Mouse (Mus musculus) embryonic facial prominence, embryonic 11.5 days (tissue): ENCODE measurements around the gene Kcnd3. TPM values are rescaled to one million over a fixed set of nuclear protein-coding genes. Genes with fewer than 3 reads are reported as not detected.
A peak's percentile ranks its signal among the peaks of the same experiment; 100 is the strongest.

ENCODE experiments used
- ATAC-seq: fragments of 200-750 bp; cut with Nextera tagmentation; replicated peaks from 2 replicates; pipeline ENCODE4 v1.8.0; 2017; ENCODE audit warnings: low read depth; ENCODE audit not compliant: insufficient number of reproducible peaks, low FRiP score, low TSS enrichment
- DNase-seq: peaks from one replicate; pipeline ENCODE4 v3.0.0-alpha.2; 2015; ENCODE audit warnings: low spot score
- H3K27ac ChIP-seq: fragments of 300-500 bp; sonication (generic); replicated peaks from 2 replicates; pipeline ENCODE4 v1.5.1; 2014; ENCODE audit warnings: mild to moderate bottlenecking, low read depth, low read length, control low read depth
- H3K27me3 ChIP-seq: fragments of 300-500 bp; sonication (generic); 2 replicates; pipeline ENCODE4 v1.6.1; 2014; ENCODE audit warnings: mild to moderate bottlenecking, low read length, moderate library complexity, mixed read lengths; ENCODE audit not compliant: control insufficient read depth, insufficient read depth
- H3K36me3 ChIP-seq: fragments of 300-500 bp; sonication (generic); replicated peaks from 2 replicates; pipeline ENCODE4 v1.6.1; 2014; ENCODE audit warnings: low read depth, mild to moderate bottlenecking, low read length, moderate library complexity, mixed read lengths; ENCODE audit not compliant: control insufficient read depth, insufficient read depth
- H3K4me1 ChIP-seq: fragments of 300-500 bp; sonication (generic); 2 replicates; pipeline ENCODE4 v1.6.1; 2014; ENCODE audit warnings: low read length, mixed read lengths; ENCODE audit not compliant: control insufficient read depth, insufficient read depth
- H3K4me2 ChIP-seq: fragments of 300-500 bp; sonication (generic); 2 replicates; pipeline ENCODE4 v1.6.1; 2014; ENCODE audit warnings: low read depth, mild to moderate bottlenecking, control low read depth, low read length, moderate library complexity
- H3K4me3 ChIP-seq: fragments of 300-500 bp; sonication (generic); 2 replicates; pipeline ENCODE4 v1.5.1; 2014; ENCODE audit warnings: low read depth, low read length, control low read depth
- H3K9ac ChIP-seq: fragments of 300-500 bp; sonication (generic); replicated peaks from 2 replicates; pipeline ENCODE4 v1.6.1; 2014; ENCODE audit warnings: mild to moderate bottlenecking, control low read depth, low read length
- H3K9me3 ChIP-seq: fragments of 300-500 bp; sonication (generic); replicated peaks from 2 replicates; pipeline ENCODE4 v1.6.1; 2016; ENCODE audit warnings: mild to moderate bottlenecking, low read length, inconsistent platforms, mixed read lengths; ENCODE audit not compliant: control insufficient read depth
- WGBS: fragments of 180-500 bp; shearing (Covaris S2); extraction: QIAGEN DNeasy Blood & Tissue Kit; methylation state at CpG from one replicate; pipeline ENCODE4 v1.1.7; 2014; 5-methylcytosine and 5-hydroxymethylcytosine counted together
- polyA plus RNA-seq: library from polyadenylated mRNA; unstranded; fragments of >200 nt; fragmentation: Nextera tagmentation; extraction: Ambion mirVana; gene quantifications from 2 replicates; pipeline ENCODE4 v1.2.1, GENCODE M21; 2014

Gene Kcnd3
- polyA plus RNA-seq, 1 experiment from 2014 or later, result 0.59 TPM

DNA sequence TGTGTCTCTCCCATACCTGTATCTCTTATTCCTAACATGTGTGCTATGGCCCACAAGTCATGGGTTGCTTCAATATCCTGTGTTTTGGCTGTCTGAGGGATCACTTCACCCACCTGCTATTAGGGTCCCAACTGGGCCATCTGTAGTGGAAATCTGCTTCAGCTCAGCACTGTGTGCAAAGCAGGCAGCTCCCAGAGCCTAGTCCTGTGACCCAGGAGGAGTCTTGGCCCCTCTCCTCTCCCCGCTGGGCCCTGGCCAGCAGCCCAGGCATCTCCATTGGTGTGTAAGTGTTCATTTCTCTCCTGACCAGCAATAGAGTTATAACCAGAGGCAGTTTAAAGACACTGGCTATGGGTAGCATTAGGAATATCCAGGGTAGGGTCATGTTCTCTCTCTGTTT lies 24.3 kb downstream of the Kcnd3 start:
- no peak overlapping the region for H3K27ac ChIP-seq
- no peak for ATAC-seq
- 90% methylated on average over 1 of the region's 1 CpGs for whole genome bisulfite sequencing
- H3K9me3 ChIP-seq, result no peaks in the 10 kb centered on the region
- no peak overlapping the region for H3K4me2 ChIP-seq
- no peak overlapping the region for H3K4me3 ChIP-seq
- no peaks in the 10 kb centered on the region for H3K27me3 ChIP-seq
- H3K36me3 ChIP-seq, result no peaks in the 10 kb centered on the region
- no peaks in the 10 kb centered on the region for H3K4me1 ChIP-seq
- H3K9ac ChIP-seq, result no peak overlapping the region
- no peak for DNase-seq

DNA sequence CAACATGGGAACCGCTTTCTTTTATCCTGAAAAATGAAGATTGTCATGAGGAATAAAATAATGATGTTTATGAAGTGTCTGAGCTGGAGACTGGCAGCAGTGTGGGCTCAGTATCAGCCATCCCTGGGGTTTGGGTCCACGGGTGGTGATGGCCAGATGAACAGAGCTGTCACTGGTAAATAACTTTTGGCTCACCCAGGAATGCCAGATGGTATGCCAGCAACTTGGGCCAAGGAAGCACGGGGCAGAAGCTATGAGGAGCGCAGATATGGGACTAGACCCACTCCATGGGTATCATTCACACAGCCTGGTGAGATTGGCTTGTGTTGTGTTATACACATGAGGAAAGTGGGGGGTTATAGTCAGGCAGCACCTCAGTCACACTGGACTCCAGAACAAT lies 26.7 kb downstream of the Kcnd3 start:
- H3K4me2 ChIP-seq, result no peak overlapping the region
- no peak overlapping the region for H3K4me3 ChIP-seq
- ATAC-seq (no peak), DNase-seq (no peak)
- H3K9me3 ChIP-seq, result no peaks in the 10 kb centered on the region
- no peaks in the 10 kb centered on the region for H3K4me1 ChIP-seq
- WGBS, result 94% methylated on average over 4 of the region's 4 CpGs
- no peaks in the 10 kb centered on the region for H3K27me3 ChIP-seq
- no peaks in the 10 kb centered on the region for H3K36me3 ChIP-seq
- no peak overlapping the region for H3K9ac ChIP-seq
- no peak overlapping the region for H3K27ac ChIP-seq

DNA sequence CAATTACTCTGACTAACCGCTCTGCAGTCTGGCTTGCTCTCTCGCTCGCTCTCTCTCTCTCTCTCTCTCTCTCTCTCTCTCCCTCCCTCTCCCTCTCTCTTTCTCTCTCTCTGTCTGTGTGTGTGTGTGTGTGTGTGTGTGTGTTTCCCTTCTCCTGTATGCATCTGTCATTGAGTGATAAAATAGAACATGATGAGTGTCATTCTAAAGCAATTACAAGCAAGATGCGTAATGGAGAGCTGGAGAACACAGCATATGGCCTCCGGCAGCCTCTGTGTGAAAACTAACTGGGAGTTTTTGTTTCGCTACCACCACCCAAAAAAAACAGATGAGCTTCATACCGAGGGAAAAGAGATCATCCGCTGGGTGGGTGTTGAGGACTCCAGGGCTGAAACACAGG lies 29.3 kb downstream of the Kcnd3 start:
- 71% methylated on average over 8 of the region's 8 CpGs for WGBS
- Histone ChIP-seq H3K4me2 (no peak overlapping the region), H3K4me3 (no peak overlapping the region), H3K9me3 (no peaks in the 10 kb centered on the region), H3K9ac (no peak overlapping the region), H3K27ac (no peak overlapping the region), H3K4me1 (no peaks in the 10 kb centered on the region), H3K27me3 (no peaks in the 10 kb centered on the region), H3K36me3 (no peaks in the 10 kb centered on the region)
- DNase-seq (no peak), ATAC-seq (no peak)

DNA sequence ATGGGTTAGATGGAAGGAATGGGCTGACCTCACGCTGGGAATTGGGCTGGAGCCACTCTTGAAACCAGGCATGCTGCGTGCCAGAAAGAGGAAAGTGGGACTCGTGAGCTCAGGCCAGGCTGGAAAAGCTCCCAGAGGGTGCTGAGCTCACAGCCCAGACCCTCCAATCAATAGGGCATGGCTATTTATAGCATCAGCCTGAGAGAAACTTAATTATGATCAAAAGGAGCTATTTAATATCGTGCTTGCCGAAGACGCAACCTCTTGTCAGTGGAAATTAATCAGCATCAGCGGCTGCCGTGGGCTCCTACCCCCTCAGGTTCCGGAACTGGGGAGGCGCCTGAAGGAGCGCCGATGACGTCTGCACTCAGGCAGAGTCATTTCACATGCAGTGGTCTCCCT lies 31.5 kb downstream of the Kcnd3 start:
- Histone ChIP-seq H3K27me3 (no peaks in the 10 kb centered on the region), H3K27ac (no peak overlapping the region), H3K9ac (no peak overlapping the region), H3K4me3 (no peak overlapping the region), H3K36me3 (no peaks in the 10 kb centered on the region), H3K4me2 (no peak overlapping the region), H3K9me3 (no peaks in the 10 kb centered on the region), H3K4me1 (no peaks in the 10 kb centered on the region)
- 76% methylated on average over 13 of the region's 13 CpGs for WGBS
- DNase-seq (no peak), ATAC-seq (no peak)

DNA sequence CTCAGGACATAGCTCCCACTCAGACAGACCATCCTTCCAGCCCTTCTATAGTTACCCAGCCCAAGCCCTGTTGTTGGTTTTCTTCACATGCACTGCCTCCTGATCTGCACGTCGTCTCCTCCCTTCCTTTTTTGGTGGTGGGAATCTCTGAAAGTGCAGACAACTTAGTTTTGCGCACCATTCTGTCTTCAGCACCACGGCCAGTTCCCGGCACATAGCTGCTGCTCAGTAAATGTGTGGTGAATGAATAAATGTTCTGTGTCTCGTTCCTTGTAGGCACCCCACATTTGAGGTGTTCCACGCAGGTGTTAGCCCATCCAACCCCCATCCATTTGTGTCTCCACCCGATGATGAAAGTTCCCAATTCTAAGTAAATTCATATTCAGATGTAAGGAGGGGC lies 35.0 kb downstream of the Kcnd3 start:
- peak; percentile 67 for DNase-seq
- Histone ChIP-seq H3K9me3 (no peaks in the 10 kb centered on the region), H3K27me3 (no peaks in the 10 kb centered on the region), H3K4me1 (no peaks in the 10 kb centered on the region), H3K4me3 (no peak overlapping the region), H3K36me3 (no peaks in the 10 kb centered on the region), H3K27ac (no peak overlapping the region), H3K9ac (no peak overlapping the region), H3K4me2 (no peak overlapping the region)
- no peak for ATAC-seq
- 41% methylated on average over 8 of the region's 8 CpGs for WGBS

DNA sequence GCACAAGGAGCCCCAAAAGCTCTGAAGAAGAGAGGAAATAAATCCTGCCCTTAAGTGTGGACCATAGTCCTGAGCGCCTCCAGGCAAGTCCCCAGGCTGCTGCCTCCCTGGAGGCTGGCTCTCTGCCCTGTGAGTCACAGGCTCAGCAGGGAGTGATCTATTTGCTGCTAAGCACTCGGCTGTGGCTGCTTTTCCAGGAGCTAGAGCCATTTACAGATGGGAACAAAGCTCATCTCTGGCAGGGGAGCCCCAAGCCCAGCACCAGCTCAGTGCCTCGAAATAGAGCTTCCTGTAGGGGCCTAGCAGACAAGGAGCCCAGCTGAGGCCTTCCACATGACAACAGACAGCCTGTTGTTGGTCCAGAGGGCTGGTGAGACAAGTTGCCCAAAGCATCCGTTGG lies 37.5 kb downstream of the Kcnd3 start:
- ATAC-seq (no peak), DNase-seq (no peak)
- Histone ChIP-seq H3K4me3 (no peak overlapping the region), H3K36me3 (no peaks in the 10 kb centered on the region), H3K4me2 (no peak overlapping the region), H3K9ac (no peak overlapping the region), H3K27me3 (no peaks in the 10 kb centered on the region), H3K27ac (no peak overlapping the region), H3K9me3 (no peaks in the 10 kb centered on the region), H3K4me1 (no peaks in the 10 kb centered on the region)
- 10% methylated on average over 4 of the region's 4 CpGs for WGBS

DNA sequence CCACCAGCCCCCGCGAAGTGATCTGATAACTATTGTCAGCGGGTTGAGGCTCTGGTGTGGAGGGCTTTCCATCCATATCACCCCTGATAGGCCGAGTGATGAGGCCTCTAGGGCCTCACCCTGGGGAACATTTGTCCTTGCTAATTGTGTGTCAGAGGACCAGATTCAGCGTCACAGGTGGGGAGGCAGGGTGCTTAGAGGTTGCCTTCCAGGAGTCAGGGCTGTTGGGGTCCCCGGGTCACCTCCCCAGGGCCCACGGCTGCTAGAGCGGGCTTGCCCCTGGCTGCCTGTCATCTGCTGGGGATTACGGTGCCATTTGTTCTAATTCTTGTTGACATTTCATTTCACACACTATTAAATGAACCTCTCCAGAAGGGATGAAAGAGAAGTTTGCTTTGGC lies 42.8 kb downstream of the Kcnd3 start:
- no peak for ATAC-seq

DNA sequence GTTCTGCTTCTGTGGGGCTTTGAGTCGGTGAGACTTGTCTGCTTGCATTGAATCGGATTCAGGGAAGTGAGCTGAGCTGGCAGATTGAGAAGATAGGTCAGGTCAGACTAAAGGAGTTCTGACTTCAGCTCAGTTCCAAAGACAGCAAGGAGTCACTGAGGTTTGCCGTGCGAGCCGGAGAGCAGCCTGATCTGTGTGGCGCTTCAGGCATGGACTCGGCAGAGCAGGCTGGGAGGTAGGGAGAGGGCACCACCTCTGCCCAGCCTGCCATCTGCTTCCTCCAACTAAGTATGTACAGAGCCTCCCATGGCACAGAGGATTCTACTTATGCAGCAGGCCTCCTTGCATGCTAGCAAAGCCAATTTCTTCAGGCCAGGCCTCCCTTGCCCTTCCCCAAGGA lies 44.1 kb downstream of the Kcnd3 start:
- no peak overlapping the region for H3K27ac ChIP-seq
- DNase-seq (no peak), ATAC-seq (no peak)
- no peaks in the 10 kb centered on the region; the same call in 1 of the 2 replicates for H3K4me1 ChIP-seq
- H3K4me3 ChIP-seq, result no peak overlapping the region
- H3K9ac ChIP-seq, result no peak overlapping the region
- no peaks in the 10 kb centered on the region for H3K27me3 ChIP-seq
- WGBS, result 75% methylated on average over 7 of the region's 7 CpGs
- H3K4me2 ChIP-seq, result no peak overlapping the region
- no peaks in the 10 kb centered on the region for H3K36me3 ChIP-seq
- no peaks in the 10 kb centered on the region for H3K9me3 ChIP-seq

More for the DNA sequence above, 42.8 kb downstream of the Kcnd3 start:
- Histone ChIP-seq H3K4me2 (no peak overlapping the region), H3K27me3 (no peaks in the 10 kb centered on the region), H3K4me3 (no peak overlapping the region), H3K36me3 (no peaks in the 10 kb centered on the region), H3K9me3 (no peaks in the 10 kb centered on the region), H3K9ac (no peak overlapping the region), H3K4me1 (no peaks in the 10 kb centered on the region; the same call in 1 of the 2 replicates), H3K27ac (no peak overlapping the region)
- peak; percentile 38 for DNase-seq
- WGBS, result 32% methylated on average over 9 of the region's 9 CpGs
